In genomic region chr1:105280160-105280559, GRCm38 (mm10) we compare ENCODE assay signal across 24 mouse cellular contexts.
"Had no signal": no experiment of that assay in that cellular context is flagged by ENCODE, and none has a peak within 500 bp of the region (broad histone marks: within the 10 kb centered on the region; RNA-seq: fewer than 3 reads in every experiment).

No protein-coding gene starts in this region.

- H3K4me2 ChIP-seq: heart, embryonic 12.5 days; hindbrain, embryonic 12.5 days; hindbrain, embryonic 14.5 days; intestine, embryonic 15.5 days; liver, embryonic 11.5 days; liver, embryonic 13.5 days had no signal

- H3K27ac ChIP-seq: gastrocnemius, adult 2 months; heart, embryonic 10.5 days; hindbrain, embryonic 10.5 days; hindbrain, embryonic 12.5 days; hindbrain, embryonic 14.5 days; intestine, embryonic 15.5 days; layer of hippocampus, adult 2 months; left cerebral cortex, adult 2 months; liver, embryonic 13.5 days had no signal

- DNase-seq: gastrocnemius, adult 2 months; gastrocnemius, postnatal 10 days; gastrocnemius, postnatal 25 days; heart, adult 18-20 months; heart, postnatal 10 days; heart, postnatal 4 days; kidney, adult 18-20 months; kidney, postnatal 10 days; kidney, postnatal 4 days; liver; liver, embryonic 13.5 days had no signal

- ATAC-seq: forebrain, embryonic 16.5 days; hindbrain, embryonic 16.5 days; inflammation-experienced regulatory T-cells, adult 6 months; intestine, embryonic 15.5 days; intestine, postnatal 0 days had no signal

- H3K9ac ChIP-seq: heart, embryonic 12.5 days; hindbrain, embryonic 12.5 days; hindbrain, embryonic 14.5 days; intestine, embryonic 15.5 days; liver, embryonic 13.5 days had no signal

- H3K36me3 ChIP-seq: heart, embryonic 10.5 days; heart, embryonic 12.5 days; hindbrain, embryonic 12.5 days; intestine, embryonic 15.5 days; liver, embryonic 13.5 days had no signal

- H3K9me3 ChIP-seq: heart, embryonic 10.5 days; heart, embryonic 12.5 days; hindbrain, embryonic 10.5 days; hindbrain, embryonic 12.5 days; intestine, embryonic 15.5 days; liver, embryonic 13.5 days had no signal

- H3K27me3 ChIP-seq: heart, embryonic 12.5 days; hindbrain, embryonic 12.5 days; intestine, embryonic 15.5 days; liver, embryonic 13.5 days had no signal

- H3K4me1 ChIP-seq: heart, embryonic 10.5 days; hindbrain, embryonic 10.5 days; hindbrain, embryonic 12.5 days; intestine, embryonic 15.5 days; liver, embryonic 13.5 days had no signal

- H3K4me3 ChIP-seq: gastrocnemius, adult 2 months; heart, embryonic 10.5 days; heart, embryonic 12.5 days; hindbrain, embryonic 10.5 days; hindbrain, embryonic 12.5 days; intestine, embryonic 15.5 days; layer of hippocampus, adult 2 months; left cerebral cortex, adult 2 months; liver, embryonic 13.5 days had no signal
